Mouse (Mus musculus): ENCODE measurements around the gene Tmem213. TPM values are rescaled to one million over a fixed set of nuclear protein-coding genes. Genes with fewer than 3 reads are reported as not detected.

Tmem213 gene
- polyA plus RNA-seq, 1 experiment from 2014 or later, result not detected

DNA sequence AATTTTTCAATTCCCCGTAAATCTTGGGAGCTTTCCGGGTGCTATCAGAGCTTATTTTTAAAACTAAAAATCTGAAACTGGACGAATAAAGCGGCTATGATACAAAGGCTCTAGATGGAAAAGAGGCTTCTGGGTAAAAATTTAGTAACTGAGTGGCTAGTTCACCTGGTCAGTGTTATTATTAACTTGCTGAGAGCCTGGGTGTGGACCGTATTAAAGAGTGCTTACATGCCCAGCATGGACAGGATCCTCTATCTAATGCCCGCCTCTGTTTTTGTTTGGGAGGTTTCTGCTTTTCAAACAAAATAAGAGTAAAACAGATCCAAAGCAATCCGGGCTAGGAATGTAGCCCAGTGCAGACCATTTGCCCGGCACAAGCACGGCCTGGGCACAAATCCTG, 31.3 kb downstream of the Tmem213 start:
- Histone ChIP-seq H3K4me2 (ENCODE audit: low read length) (no peak overlapping the region), H3K9me3 (replicated peaks; ENCODE audit: control insufficient read depth, low read length) (no peaks in the 10 kb centered on the region), H3K27me3 (replicated peaks; ENCODE audit: control insufficient read depth, insufficient read depth, low read length) (no peaks in the 10 kb centered on the region), H3K4me3 (ENCODE audit: low read depth, low read length) (no peak overlapping the region), H3K4me1 (ENCODE audit: control insufficient read depth, insufficient read depth, low read length) (no peaks in the 10 kb centered on the region), H3K27ac (ENCODE audit: low read depth, low read length) (no peak overlapping the region), H3K36me3 (ENCODE audit: control insufficient read depth, insufficient read depth, low read length) (peaks cover 57% of the 10 kb centered on the region), H3K9ac (ENCODE audit: low read length) (no peak overlapping the region)
- DNase-seq (ENCODE audit: low spot score) (no peak), ATAC-seq (no peak)
- 93% methylated on average over 9 of the region's 9 CpGs for WGBS

DNA sequence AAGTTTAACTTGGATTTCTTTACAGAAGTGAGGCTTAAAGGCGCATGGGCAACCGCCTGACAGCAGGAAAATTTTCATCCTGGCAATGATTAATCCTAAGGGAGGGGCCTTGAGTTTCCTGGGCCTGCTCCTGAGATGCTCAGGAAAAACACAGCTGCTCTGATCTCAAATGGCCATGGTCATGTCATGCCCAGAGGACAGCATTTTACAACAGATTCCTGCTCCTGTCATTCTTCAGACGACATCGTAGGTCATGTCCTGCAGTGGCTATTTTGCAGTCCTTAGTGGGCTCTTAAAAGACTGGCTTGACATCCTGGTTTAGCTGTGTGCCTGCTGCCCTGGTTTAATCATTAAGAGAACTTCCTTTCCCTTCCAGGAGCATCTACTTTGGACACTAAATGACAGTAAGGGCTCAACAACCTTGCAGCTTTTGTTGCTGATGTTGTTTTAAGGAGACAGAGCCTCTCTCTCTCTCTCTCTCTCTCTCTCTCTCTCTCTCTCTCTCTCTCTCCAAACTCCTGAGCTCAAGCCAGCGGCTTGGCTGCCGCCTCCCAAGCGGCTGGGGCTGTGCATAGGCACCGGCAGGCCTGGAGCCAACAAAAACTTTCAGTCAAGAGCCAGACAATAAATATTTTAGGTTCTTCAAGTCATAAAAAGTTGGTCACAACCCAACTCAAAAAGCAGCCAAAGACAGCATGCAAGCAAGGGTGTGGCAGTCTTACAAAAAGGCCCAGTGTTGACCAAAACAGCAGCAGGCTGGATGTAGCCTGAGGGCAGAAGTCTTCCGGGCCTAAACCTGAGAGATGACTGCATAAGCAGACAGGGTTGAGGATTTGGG, 35.3 kb downstream of the Tmem213 start:
- H3K27me3 ChIP-seq (replicated peaks; ENCODE audit: control insufficient read depth, insufficient read depth, low read length), result no peaks in the 10 kb centered on the region
- no peak overlapping the region for H3K4me2 ChIP-seq (ENCODE audit: low read length)
- no peaks in the 10 kb centered on the region for H3K4me1 ChIP-seq (ENCODE audit: control insufficient read depth, insufficient read depth, low read length)
- DNase-seq (ENCODE audit: low spot score) (peak; percentile 11), ATAC-seq (no peak)
- H3K9me3 ChIP-seq (replicated peaks; ENCODE audit: control insufficient read depth, low read length), result no peaks in the 10 kb centered on the region
- no peak overlapping the region for H3K27ac ChIP-seq (ENCODE audit: low read depth, low read length)
- WGBS, result 72% methylated on average over 9 of the region's 9 CpGs
- H3K36me3 ChIP-seq (ENCODE audit: control insufficient read depth, insufficient read depth, low read length), result peaks cover 69% of the 10 kb centered on the region
- H3K4me3 ChIP-seq (ENCODE audit: low read depth, low read length), result no peak overlapping the region
- no peak overlapping the region for H3K9ac ChIP-seq (ENCODE audit: low read length)

DNA sequence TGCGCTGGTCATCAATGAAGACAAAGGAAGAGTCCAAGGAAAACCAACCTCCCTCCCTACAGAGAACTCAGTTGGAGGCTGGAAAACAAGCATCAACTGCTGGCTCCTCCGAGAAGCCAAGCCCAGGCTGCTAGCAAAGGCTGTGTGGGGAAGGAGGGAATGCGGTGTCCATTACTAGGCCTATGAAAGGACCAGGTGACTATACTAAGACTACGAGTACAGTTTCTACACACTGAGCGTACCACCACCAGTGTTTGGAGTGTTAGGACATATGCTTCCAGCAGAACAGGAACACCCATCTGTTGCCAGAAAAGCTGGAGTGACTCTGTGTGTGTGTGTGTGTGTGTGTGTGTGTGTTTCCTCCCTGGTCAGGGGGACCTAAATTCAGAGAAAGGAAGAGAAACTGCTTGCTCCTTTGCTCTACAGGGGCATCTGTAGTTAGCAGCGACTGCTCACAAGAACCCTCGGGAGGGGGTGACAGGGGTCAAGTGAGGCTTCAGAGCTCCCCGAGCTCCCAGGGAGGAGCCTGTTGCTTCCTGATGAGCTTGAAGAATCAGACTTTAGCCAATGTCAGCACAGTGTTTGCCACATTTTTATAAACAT, 36.5 kb downstream of the Tmem213 start:
- Histone ChIP-seq H3K27ac (ENCODE audit: low read depth, low read length) (no peak overlapping the region), H3K4me2 (ENCODE audit: low read length) (no peak overlapping the region), H3K4me1 (ENCODE audit: control insufficient read depth, insufficient read depth, low read length) (no peaks in the 10 kb centered on the region), H3K27me3 (replicated peaks; ENCODE audit: control insufficient read depth, insufficient read depth, low read length) (no peaks in the 10 kb centered on the region), H3K9me3 (replicated peaks; ENCODE audit: control insufficient read depth, low read length) (no peaks in the 10 kb centered on the region), H3K4me3 (ENCODE audit: low read depth, low read length) (no peak overlapping the region), H3K36me3 (ENCODE audit: control insufficient read depth, insufficient read depth, low read length) (peaks cover 69% of the 10 kb centered on the region), H3K9ac (ENCODE audit: low read length) (no peak overlapping the region)
- ATAC-seq (no peak), DNase-seq (ENCODE audit: low spot score) (no peak)
- WGBS, result 64% methylated on average over 8 of the region's 8 CpGs

DNA sequence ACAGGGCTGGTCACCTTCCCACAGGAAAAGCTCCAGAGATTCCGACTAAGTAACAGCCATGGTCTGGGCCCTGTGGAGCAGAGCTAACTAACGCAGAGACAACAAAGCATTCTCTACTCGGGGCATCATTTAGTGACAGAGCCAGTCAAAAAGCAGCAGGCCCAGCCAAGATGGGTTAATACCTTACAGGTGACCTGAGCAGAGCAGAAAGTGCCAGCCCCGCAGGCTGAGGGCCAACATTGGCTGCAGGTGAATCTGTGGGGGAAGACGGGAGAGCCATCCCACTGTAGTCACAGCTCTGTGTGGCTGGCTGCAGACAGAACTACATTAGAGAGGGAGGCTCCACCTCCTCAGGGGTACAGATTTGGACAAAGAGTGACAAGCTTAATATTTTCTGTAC, 38.2 kb downstream of the Tmem213 start:
- H3K4me1 ChIP-seq (ENCODE audit: control insufficient read depth, insufficient read depth, low read length), result no peaks in the 10 kb centered on the region
- peaks cover 68% of the 10 kb centered on the region for H3K36me3 ChIP-seq (ENCODE audit: control insufficient read depth, insufficient read depth, low read length)
- H3K9ac ChIP-seq (ENCODE audit: low read length), result no peak overlapping the region
- no peak overlapping the region for H3K27ac ChIP-seq (ENCODE audit: low read depth, low read length)
- H3K4me3 ChIP-seq (ENCODE audit: low read depth, low read length), result no peak overlapping the region
- H3K27me3 ChIP-seq (replicated peaks; ENCODE audit: control insufficient read depth, insufficient read depth, low read length), result no peaks in the 10 kb centered on the region
- no peaks in the 10 kb centered on the region for H3K9me3 ChIP-seq (replicated peaks; ENCODE audit: control insufficient read depth, low read length)
- ATAC-seq (no peak), DNase-seq (ENCODE audit: low spot score) (no peak)
- H3K4me2 ChIP-seq (ENCODE audit: low read length), result no peak overlapping the region
- WGBS, result 84% methylated on average over 5 of the region's 5 CpGs

DNA sequence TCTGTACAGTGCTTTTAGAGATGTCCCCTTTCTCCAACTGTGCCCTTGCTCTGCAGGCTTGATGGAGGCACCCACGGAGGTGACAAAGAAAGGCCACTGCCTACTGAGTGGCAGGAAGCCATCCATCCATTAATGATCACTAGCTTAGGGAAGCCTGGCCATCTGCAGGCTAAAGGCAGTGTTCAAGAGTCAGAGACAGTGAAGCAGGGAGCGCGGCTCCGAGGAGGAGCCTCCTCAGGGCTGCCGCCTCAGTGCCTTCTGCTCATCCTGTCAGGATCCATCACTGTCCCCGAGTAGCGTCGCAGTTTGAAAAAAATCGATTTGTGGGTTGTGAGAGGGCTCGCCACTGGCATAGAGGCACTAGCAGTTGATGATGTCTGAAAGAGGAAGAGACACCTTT, 39.6 kb downstream of the Tmem213 start:
- H3K9ac ChIP-seq (ENCODE audit: low read length), result no peak overlapping the region
- H3K4me1 ChIP-seq (ENCODE audit: control insufficient read depth, insufficient read depth, low read length), result no peaks in the 10 kb centered on the region
- peaks cover 69% of the 10 kb centered on the region for H3K36me3 ChIP-seq (ENCODE audit: control insufficient read depth, insufficient read depth, low read length)
- DNase-seq (ENCODE audit: low spot score), result no peak
- no peaks in the 10 kb centered on the region for H3K9me3 ChIP-seq (replicated peaks; ENCODE audit: control insufficient read depth, low read length)
- 88% methylated on average over 10 of the region's 10 CpGs for WGBS
- no peak overlapping the region for H3K27ac ChIP-seq (ENCODE audit: low read depth, low read length)
- no peaks in the 10 kb centered on the region for H3K27me3 ChIP-seq (replicated peaks; ENCODE audit: control insufficient read depth, insufficient read depth, low read length)
- ATAC-seq, result no peak
- H3K4me3 ChIP-seq (ENCODE audit: low read depth, low read length), result no peak overlapping the region
- H3K4me2 ChIP-seq (ENCODE audit: low read length), result no peak overlapping the region

DNA sequence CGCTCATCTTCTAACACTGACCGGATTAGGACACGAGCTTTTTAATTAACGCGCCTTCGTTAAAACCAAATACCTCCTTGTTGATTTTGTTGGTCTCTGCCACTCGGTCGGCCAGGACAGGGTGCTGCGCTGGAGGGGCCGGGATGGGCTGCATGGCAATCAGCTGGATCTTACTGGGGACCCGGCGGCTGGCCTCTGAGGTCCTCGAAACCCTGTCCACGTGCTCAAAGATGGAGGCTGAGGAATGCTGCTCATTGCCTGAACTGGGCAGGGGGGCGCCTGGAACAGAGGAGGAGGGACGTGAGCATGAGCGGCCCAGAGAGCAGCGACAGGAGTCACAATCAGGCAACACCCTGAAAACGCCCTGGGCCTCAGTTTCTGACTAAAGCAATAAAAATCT, 40.4 kb downstream of the Tmem213 start:
- Histone ChIP-seq H3K9ac (ENCODE audit: low read length) (no peak overlapping the region), H3K27ac (ENCODE audit: low read depth, low read length) (no peak overlapping the region), H3K4me3 (ENCODE audit: low read depth, low read length) (no peak overlapping the region), H3K4me1 (ENCODE audit: control insufficient read depth, insufficient read depth, low read length) (no peaks in the 10 kb centered on the region), H3K4me2 (ENCODE audit: low read length) (no peak overlapping the region), H3K36me3 (ENCODE audit: control insufficient read depth, insufficient read depth, low read length) (peaks cover 66% of the 10 kb centered on the region), H3K9me3 (replicated peaks; ENCODE audit: control insufficient read depth, low read length) (no peaks in the 10 kb centered on the region), H3K27me3 (replicated peaks; ENCODE audit: control insufficient read depth, insufficient read depth, low read length) (no peaks in the 10 kb centered on the region)
- no peak for ATAC-seq
- no peak for DNase-seq (ENCODE audit: low spot score)
- 71% methylated on average over 19 of the region's 19 CpGs for whole genome bisulfite sequencing

DNA sequence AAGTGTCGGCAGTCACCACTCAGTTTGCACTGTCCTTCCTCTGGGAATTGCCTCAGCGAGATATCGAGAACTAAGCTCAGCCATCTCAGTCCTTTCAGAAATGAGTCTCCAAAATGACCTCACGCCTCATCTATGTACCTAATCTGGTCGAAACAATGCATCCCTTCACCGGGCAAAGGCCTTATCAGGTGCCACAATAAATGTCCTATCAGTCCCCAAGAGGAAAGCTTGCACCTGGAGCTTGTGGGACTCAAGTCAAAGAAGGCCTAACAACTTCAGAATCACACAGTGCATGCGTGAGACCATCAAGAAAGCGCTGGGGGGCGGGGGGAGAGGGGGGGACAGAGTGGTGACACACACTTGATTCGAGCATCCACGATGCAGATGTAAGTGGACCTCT, 43.2 kb downstream of the Tmem213 start:
- Histone ChIP-seq H3K27ac (ENCODE audit: low read depth, low read length) (no peak overlapping the region), H3K36me3 (ENCODE audit: control insufficient read depth, insufficient read depth, low read length) (peaks cover 63% of the 10 kb centered on the region), H3K27me3 (replicated peaks; ENCODE audit: control insufficient read depth, insufficient read depth, low read length) (no peaks in the 10 kb centered on the region), H3K4me2 (ENCODE audit: low read length) (no peak overlapping the region), H3K4me1 (ENCODE audit: control insufficient read depth, insufficient read depth, low read length) (no peaks in the 10 kb centered on the region), H3K9ac (ENCODE audit: low read length) (no peak overlapping the region), H3K9me3 (replicated peaks; ENCODE audit: control insufficient read depth, low read length) (no peaks in the 10 kb centered on the region), H3K4me3 (ENCODE audit: low read depth, low read length) (no peak overlapping the region)
- WGBS, result 84% methylated on average over 11 of the region's 11 CpGs
- ATAC-seq (no peak), DNase-seq (ENCODE audit: low spot score) (no peak)

DNA sequence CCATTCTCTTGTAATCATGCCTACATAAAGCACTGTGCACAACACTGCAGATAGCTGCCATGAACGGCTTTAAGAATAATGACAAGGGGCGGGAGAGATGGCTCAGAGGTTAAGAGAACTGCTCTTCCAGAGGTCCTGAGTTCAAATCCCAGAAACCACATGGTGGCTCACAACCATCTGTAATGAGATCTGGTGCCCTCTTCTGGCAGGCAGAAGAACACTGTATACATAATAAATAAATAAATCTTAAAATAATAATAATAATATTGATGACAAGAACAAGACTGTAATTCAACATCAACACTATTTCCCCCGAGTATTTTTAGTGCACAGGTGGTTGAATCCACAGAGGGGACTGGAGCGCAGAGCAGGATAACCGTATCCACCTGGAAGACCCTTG, 47.1 kb downstream of the Tmem213 start:
- H3K4me3 ChIP-seq (ENCODE audit: low read depth, low read length), result no peak overlapping the region
- 0 out of 2 replicates have a peak, but pooled peaks cover 3% of the 10 kb centered on the region for H3K4me1 ChIP-seq (ENCODE audit: control insufficient read depth, insufficient read depth, low read length)
- no peak overlapping the region for H3K4me2 ChIP-seq (ENCODE audit: low read length)
- H3K27ac ChIP-seq (ENCODE audit: low read depth, low read length), result no peak overlapping the region
- no peak overlapping the region for H3K9ac ChIP-seq (ENCODE audit: low read length)
- no peak for DNase-seq (ENCODE audit: low spot score)
- H3K27me3 ChIP-seq (replicated peaks; ENCODE audit: control insufficient read depth, insufficient read depth, low read length), result no peaks in the 10 kb centered on the region
- no peaks in the 10 kb centered on the region for H3K9me3 ChIP-seq (replicated peaks; ENCODE audit: control insufficient read depth, low read length)
- H3K36me3 ChIP-seq (ENCODE audit: control insufficient read depth, insufficient read depth, low read length), result peaks cover 44% of the 10 kb centered on the region
- WGBS, result 90% methylated on average over 5 of the region's 5 CpGs
- no peak for ATAC-seq

DNA sequence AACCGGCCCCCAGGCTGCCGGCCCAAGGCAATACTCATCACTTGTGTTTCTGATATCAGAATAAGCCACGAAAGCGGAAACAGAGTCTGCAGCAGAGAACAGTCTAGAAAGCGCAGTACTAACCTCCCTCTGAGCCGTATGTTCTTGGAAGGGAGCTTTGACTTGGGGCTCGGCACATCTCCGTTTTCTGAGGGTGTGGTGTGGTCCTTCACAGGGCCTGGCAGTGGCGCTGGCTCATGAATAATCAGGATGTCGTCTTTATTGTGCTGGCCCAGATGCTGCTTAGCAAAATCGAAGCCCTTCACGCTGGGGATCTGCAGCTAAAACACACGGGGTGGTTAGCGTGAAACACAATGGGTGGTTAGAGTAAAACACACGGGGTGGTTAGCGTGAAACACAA, 48.9 kb downstream of the Tmem213 start:
- ATAC-seq, result 0 out of 2 replicates have a peak, but pooled peaks have one; percentile 25
- 0 out of 2 replicates have a peak overlapping the region, but pooled peaks have one; percentile 5 for H3K27ac ChIP-seq (ENCODE audit: low read depth, low read length)

More for the DNA sequence above, 48.9 kb downstream of the Tmem213 start:
- no peak overlapping the region for H3K4me2 ChIP-seq (ENCODE audit: low read length)
- 0 out of 2 replicates have a peak, but pooled peaks cover 3% of the 10 kb centered on the region for H3K4me1 ChIP-seq (ENCODE audit: control insufficient read depth, insufficient read depth, low read length)
- no peak overlapping the region for H3K4me3 ChIP-seq (ENCODE audit: low read depth, low read length)
- DNase-seq (ENCODE audit: low spot score), result no peak
- H3K36me3 ChIP-seq (ENCODE audit: control insufficient read depth, insufficient read depth, low read length), result peaks cover 36% of the 10 kb centered on the region
- no peaks in the 10 kb centered on the region for H3K27me3 ChIP-seq (replicated peaks; ENCODE audit: control insufficient read depth, insufficient read depth, low read length)
- no peak overlapping the region for H3K9ac ChIP-seq (ENCODE audit: low read length)
- 59% methylated on average over 16 of the region's 16 CpGs for WGBS
- no peaks in the 10 kb centered on the region for H3K9me3 ChIP-seq (replicated peaks; ENCODE audit: control insufficient read depth, low read length)

Data from forebrain, embryonic 14.5 days (tissue).